Mouse (Mus musculus) G1E (cell line): Measurements from ENCODE around the gene Tuba1a.

Source experiments
- CTCF ChIP-seq: IDR thresholded peaks from 2 replicates; pipeline ENCODE4 v1.5.1; 2012; ENCODE audit warnings: low read depth, low read length, inconsistent platforms, mixed read lengths
- GATA1 ChIP-seq: IDR thresholded peaks from 2 replicates; pipeline ENCODE4 v1.6.1; 2012; ENCODE audit warnings: borderline replicate concordance, low read length, inconsistent platforms, mixed read lengths
- TAL1 ChIP-seq: conservative IDR thresholded peaks from 2 replicates; pipeline ENCODE4 v1.6.1; 2012; ENCODE audit warnings: low read depth, low read length, inconsistent platforms, mixed read lengths

GRCm38 (mm10) chr15:98949607-98949892 is 4.0 kb downstream of the Tuba1a start:
- no peak for TF ChIP-seq CTCF
- TF ChIP-seq TAL1: no peak
- TF ChIP-seq GATA1: no peak
